Mouse (Mus musculus) heart, postnatal 0 days (tissue): ENCODE data around the gene Pcsk6. TPM values are rescaled to one million over a fixed set of nuclear protein-coding genes. Genes with fewer than 3 reads are reported as not detected.

Experiments
- ATAC-seq: fragments of 200-750 bp; cut with Nextera tagmentation; 2 replicates; pipeline ENCODE4 v1.8.0; 2017; ENCODE audit warnings: low read depth, moderate number of reproducible peaks, moderate library complexity; ENCODE audit not compliant: insufficient read depth
- DNase-seq: peaks from one replicate; pipeline ENCODE4 v3.0.0-alpha.2; 2016; ENCODE audit warnings: low spot score
- H3K27ac ChIP-seq: fragments of 300-500 bp; sonication (generic); 2 replicates; pipeline ENCODE4 v1.5.1; 2014; ENCODE audit warnings: low read depth, mild to moderate bottlenecking
- H3K27me3 ChIP-seq: fragments of 300-500 bp; sonication (generic); 2 replicates; pipeline ENCODE4 v1.6.1; 2014; ENCODE audit warnings: low read length, mixed read lengths; ENCODE audit not compliant: control insufficient read depth, insufficient read depth
- H3K36me3 ChIP-seq: fragments of 300-500 bp; sonication (generic); replicated peaks from 2 replicates; pipeline ENCODE4 v1.6.1; 2014; ENCODE audit warnings: low read length, mixed read lengths; ENCODE audit not compliant: control insufficient read depth, insufficient read depth
- H3K4me1 ChIP-seq: fragments of 300-500 bp; sonication (generic); 2 replicates; pipeline ENCODE4 v1.6.1; 2014; ENCODE audit warnings: antibody characterized with exemption; ENCODE audit not compliant: control insufficient read depth, insufficient read depth
- H3K4me2 ChIP-seq: fragments of 300-500 bp; sonication (generic); 2 replicates; pipeline ENCODE4 v1.6.1; 2014; ENCODE audit warnings: low read depth, mild to moderate bottlenecking, low read length, moderate library complexity
- H3K4me3 ChIP-seq: fragments of 300-500 bp; sonication (generic); 2 replicates; pipeline ENCODE4 v1.5.1; 2014; ENCODE audit warnings: low read depth, low read length
- H3K9ac ChIP-seq: fragments of 300-500 bp; sonication (generic); replicated peaks from 2 replicates; pipeline ENCODE4 v1.6.1; 2014; ENCODE audit warnings: low read depth, low read length, mixed read lengths
- H3K9me3 ChIP-seq: fragments of 300-500 bp; sonication (generic); replicated peaks from 2 replicates; pipeline ENCODE4 v1.6.1; 2016; ENCODE audit warnings: low read length; ENCODE audit not compliant: control insufficient read depth
- CTCF ChIP-seq: IDR thresholded peaks from 2 replicates; pipeline ENCODE4 v1.5.1; 2016; ENCODE audit warnings: antibody characterized with exemption, control low read depth, low read depth
- EP300 ChIP-seq: IDR thresholded peaks from 2 replicates; pipeline ENCODE4 v1.6.1; 2016; ENCODE audit warnings: antibody characterized with exemption, low read depth
- WGBS: fragments of 180-500 bp; shearing (Covaris S2); extraction: QIAGEN DNeasy Blood & Tissue Kit; methylation state at CpG from one replicate; pipeline ENCODE4 v1.1.7; 2014; 5-methylcytosine and 5-hydroxymethylcytosine counted together
- polyA plus RNA-seq: library from polyadenylated mRNA; unstranded; fragments of >200 nt; fragmentation: Nextera tagmentation; extraction: Ambion mirVana; gene quantifications from 2 replicates; pipeline ENCODE4 v1.2.1, GENCODE M21; 2015
- total RNA-seq: library from RNA; depleted of rRNA; stranded (reverse); fragments of >200 nt; gene quantifications from 2 replicates; pipeline ENCODE4 v1.2.3, GENCODE M21; 2014; ENCODE audit warnings: low replicate concordance

Gene Pcsk6
- total and polyA plus RNA-seq, 2 experiments from 2014 or later = 1.7 to 8.1 TPM

DNA sequence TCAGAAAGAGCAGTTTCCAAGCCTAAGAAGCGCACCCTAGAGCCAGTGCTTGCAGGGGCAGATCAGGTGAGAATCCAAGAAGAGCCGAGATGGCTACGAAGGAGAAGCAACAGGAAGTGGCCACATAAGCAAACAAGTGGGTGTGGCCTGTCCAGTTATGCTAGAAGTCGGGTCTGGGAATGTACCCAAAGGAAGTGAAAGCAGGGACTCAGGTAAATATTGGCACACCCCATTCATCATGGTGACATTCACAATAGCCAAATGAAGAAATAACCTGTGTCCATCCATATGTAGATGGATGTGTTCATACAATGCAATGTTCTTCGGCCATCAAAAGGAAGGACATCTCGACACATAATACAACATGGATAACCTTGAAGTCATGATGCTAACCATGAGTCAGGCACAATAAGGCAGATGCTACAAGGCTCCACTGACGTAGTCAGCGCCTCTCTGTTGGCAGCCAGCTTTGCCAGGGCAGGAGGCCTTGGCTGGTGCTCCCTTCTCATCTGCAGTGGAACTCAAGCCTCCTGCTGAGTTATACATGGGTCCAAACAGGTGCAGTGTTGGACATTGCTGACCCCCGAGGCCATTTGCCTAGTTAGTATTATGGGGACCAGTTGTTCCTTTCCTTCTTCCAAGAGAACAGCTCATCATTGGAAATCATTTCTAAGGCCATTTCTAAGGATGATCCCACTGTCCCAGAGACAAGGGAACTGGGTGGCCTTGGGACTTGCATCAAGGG, 45.2 kb downstream of the Pcsk6 start:
- Histone ChIP-seq H3K9ac (no peak overlapping the region), H3K4me2 (no peak overlapping the region), H3K4me3 (no peak overlapping the region), H3K27ac (no peak overlapping the region), H3K4me1 (peaks cover 13% of the 10 kb centered on the region), H3K27me3 (no peaks in the 10 kb centered on the region), H3K36me3 (no peaks in the 10 kb centered on the region), H3K9me3 (no peaks in the 10 kb centered on the region)
- TF ChIP-seq EP300 = no peak
- DNase-seq (no peak), ATAC-seq (no peak)
- WGBS = 79% methylated on average over 9 of the region's 9 CpGs

DNA sequence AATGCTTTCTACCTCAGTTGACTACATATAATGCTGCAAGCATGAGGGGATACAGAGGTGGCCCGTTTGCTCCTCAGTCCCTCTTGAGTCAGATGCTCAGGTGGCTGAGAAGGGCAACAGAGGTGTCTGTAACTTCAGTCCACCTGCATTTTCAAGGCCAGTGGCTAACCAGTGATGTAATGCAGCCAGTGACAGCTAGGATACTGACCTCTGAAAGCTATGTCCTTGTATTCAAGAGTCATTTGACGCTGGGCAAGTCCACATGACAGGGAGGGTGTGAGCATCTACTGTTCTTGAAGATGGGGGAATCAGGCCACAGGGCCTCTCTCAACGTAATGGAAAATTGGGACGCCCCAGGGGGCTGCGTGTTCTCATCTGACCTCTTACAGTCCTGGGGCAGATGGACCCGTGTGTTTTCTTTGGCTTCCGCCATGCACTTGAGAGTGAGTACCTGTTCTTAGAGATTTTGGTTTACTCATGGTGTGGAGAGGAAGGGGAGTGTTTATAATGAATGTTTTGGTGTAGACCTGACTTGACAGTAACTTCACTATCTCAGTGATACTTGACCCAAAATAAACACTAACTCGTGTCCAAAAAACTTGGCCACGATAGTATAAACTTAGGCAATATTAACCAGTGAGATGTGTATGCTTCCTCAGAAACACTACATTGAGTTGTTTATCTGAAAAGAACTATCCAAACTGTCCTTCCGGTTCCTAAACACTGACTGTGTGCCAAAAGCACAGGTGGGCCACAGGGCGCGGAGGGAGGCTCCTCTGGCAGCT, 48.0 kb downstream of the Pcsk6 start:
- Histone ChIP-seq H3K36me3 (no peaks in the 10 kb centered on the region), H3K4me3 (no peak overlapping the region), H3K27ac (no peak overlapping the region), H3K9me3 (no peaks in the 10 kb centered on the region), H3K4me2 (no peak overlapping the region), H3K27me3 (no peaks in the 10 kb centered on the region), H3K9ac (no peak overlapping the region), H3K4me1 (no peaks in the 10 kb centered on the region)
- DNase-seq (no peak), ATAC-seq (no peak)
- TF ChIP-seq EP300 (no peak), CTCF (no peak)
- WGBS = 75% methylated on average over 12 of the region's 12 CpGs

DNA sequence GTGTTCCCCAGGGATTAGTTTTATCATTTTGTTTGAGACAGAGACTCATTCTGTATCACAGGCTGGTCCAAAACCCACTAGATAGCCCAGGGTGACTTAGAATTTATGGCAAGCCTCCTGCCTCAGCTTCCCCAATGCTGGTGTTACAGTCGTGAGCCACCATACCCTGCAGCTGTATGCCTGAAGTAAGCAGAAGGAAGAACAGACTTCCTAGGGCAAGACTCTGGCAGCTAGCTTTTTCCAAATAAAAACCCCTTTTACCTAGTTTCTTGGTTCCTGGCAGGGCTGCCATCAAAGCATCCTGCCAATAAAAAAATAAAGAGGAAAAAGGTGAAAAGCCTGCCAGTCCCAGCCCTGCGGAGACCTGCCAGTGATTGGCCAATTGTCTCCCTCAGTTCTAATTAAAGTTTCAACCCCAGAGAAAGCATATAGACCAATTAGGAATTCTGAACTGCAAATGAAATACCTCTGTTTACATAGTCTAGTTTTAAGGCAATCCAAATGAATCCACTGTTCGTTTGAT, 51.6 kb downstream of the Pcsk6 start:
- Histone ChIP-seq H3K9ac (no peak overlapping the region), H3K27ac (no peak overlapping the region), H3K36me3 (no peaks in the 10 kb centered on the region), H3K4me1 (no peaks in the 10 kb centered on the region), H3K4me2 (no peak overlapping the region), H3K4me3 (no peak overlapping the region), H3K27me3 (no peaks in the 10 kb centered on the region), H3K9me3 (no peaks in the 10 kb centered on the region)
- no peak for TF ChIP-seq CTCF
- no peak for TF ChIP-seq EP300
- 68% methylated on average over 3 of the region's 3 CpGs for WGBS
- DNase-seq (no peak), ATAC-seq (no peak)

DNA sequence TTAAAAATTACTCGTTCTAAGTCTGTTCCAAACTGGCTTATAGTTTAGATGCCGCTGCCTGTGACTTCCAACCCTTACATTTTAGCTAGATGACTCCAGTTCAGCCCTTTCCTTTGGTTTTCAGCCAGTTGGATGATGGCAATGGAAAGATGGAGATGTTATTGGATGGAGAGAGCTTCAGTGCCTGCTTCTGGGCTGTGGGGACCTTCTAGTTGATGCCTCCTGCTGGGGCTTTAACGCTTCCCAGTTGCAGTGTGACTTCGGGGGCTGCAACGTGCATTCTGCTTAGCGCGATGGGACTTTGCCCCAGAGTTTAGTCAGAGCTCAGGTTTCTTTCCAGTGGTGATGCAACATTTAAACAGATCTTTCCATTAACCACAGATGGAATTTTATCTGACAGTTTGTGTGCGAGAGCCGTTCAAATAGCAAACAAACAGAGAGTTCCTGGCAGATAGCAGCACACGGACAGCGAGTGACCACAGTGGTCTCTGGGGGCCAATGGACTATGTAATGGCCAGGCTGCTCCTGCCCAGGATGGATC, 53.3 kb downstream of the Pcsk6 start:
- no peak for DNase-seq
- Histone ChIP-seq H3K4me1 (no peaks in the 10 kb centered on the region), H3K27me3 (no peaks in the 10 kb centered on the region), H3K9ac (no peak overlapping the region), H3K4me2 (no peak overlapping the region), H3K9me3 (no peaks in the 10 kb centered on the region), H3K4me3 (no peak overlapping the region), H3K27ac (no peak overlapping the region), H3K36me3 (no peaks in the 10 kb centered on the region)
- WGBS = 49% methylated on average over 11 of the region's 11 CpGs
- TF ChIP-seq CTCF = no peak
- ATAC-seq = no peak

DNA sequence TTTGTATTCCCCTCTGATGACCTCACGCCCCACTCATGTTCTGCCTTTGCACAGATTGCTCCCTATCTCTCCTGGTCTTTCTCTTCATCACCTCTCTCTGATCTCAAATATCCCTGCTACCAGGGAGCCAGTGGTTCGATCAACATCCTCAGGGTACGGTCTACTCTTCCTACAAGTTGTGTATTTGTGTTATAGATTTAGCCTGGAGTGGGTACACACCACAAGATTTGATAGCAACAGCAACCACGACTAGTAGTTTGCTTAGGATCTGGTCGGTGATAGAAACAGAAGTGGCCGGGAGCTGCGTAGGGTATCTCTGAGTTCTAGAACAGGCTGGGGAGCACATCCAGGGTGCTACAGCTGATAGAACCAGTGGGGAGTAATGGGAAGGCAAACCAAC, 54.3 kb downstream of the Pcsk6 start:
- H3K27me3 ChIP-seq = no peaks in the 10 kb centered on the region
- H3K27ac ChIP-seq = no peak overlapping the region
- WGBS = 79% methylated on average over 7 of the region's 7 CpGs
- no peak overlapping the region for H3K9ac ChIP-seq
- no peaks in the 10 kb centered on the region for H3K9me3 ChIP-seq
- no peak for ATAC-seq
- no peak overlapping the region for H3K4me3 ChIP-seq
- no peaks in the 10 kb centered on the region for H3K4me1 ChIP-seq
- TF ChIP-seq CTCF (no peak), EP300 (no peak)
- no peaks in the 10 kb centered on the region for H3K36me3 ChIP-seq
- DNase-seq = no peak
- H3K4me2 ChIP-seq = no peak overlapping the region
